Mouse (Mus musculus) myocyte (in vitro differentiated cells): ENCODE measurements around the gene Lrrc1. TPM values are rescaled to one million over a fixed set of nuclear protein-coding genes. Genes with fewer than 3 reads are reported as not detected.

Experiments
- H3K27me3 ChIP-seq: one replicate; pipeline ENCODE4 v1.6.1; 2011; ENCODE audit not compliant: control insufficient read depth, insufficient read depth, insufficient read length
- H3K36me3 ChIP-seq: one replicate; pipeline ENCODE4 v1.6.1; 2011; ENCODE audit not compliant: control insufficient read depth, insufficient read depth
- H3K4me2 ChIP-seq: one replicate; pipeline ENCODE4 v1.6.1; 2011; ENCODE audit warnings: low read depth, control low read depth
- H3K4me3 ChIP-seq: one replicate; pipeline ENCODE4 v1.5.1; 2011; ENCODE audit warnings: mild to moderate bottlenecking, control low read depth, moderate library complexity
- H3K79me2 ChIP-seq: one replicate; pipeline ENCODE4 v1.6.1; 2011; ENCODE audit not compliant: control insufficient read depth, insufficient read depth
- H3ac ChIP-seq: one replicate; pipeline ENCODE4 v1.6.1; 2011; ENCODE audit not compliant: control insufficient read depth, insufficient read length
- CEBPB ChIP-seq: IDR thresholded peaks from 2 replicates; pipeline ENCODE4 v1.6.1; 2011; ENCODE audit warnings: mild to moderate bottlenecking, moderate library complexity; ENCODE audit not compliant: poor library complexity, insufficient read depth, severe bottlenecking
- E2F4 ChIP-seq: IDR thresholded peaks from one replicate; pipeline ENCODE4 v1.6.1; 2011; ENCODE audit warnings: mild to moderate bottlenecking, control low read depth, moderate library complexity; ENCODE audit not compliant: insufficient read depth
- MAX ChIP-seq: IDR thresholded peaks from one replicate; pipeline ENCODE4 v1.6.1; 2011; ENCODE audit warnings: low read depth, mild to moderate bottlenecking, control low read depth
- MYOD1 ChIP-seq, 3 experiments: IDR thresholded peaks; one replicate each; pipeline ENCODE4 v1.6.1; 2011; ENCODE audit warnings: control low read depth in 2 of 3, low read depth in 2 of 3, mild to moderate bottlenecking in 2 of 3, moderate library complexity in 1 of 3; ENCODE audit not compliant: insufficient read length in 2 of 3, control insufficient read depth in 1 of 3
- MYOG ChIP-seq, 3 experiments: IDR thresholded peaks; one replicate each; pipeline ENCODE4 v1.6.1; 2011; ENCODE audit warnings: control low read depth in 2 of 3, low read depth in 2 of 3, mild to moderate bottlenecking in 2 of 3; ENCODE audit not compliant: insufficient read length in 2 of 3, control insufficient read depth in 1 of 3, insufficient read depth in 1 of 3
- POLR2A ChIP-seq: IDR thresholded peaks from one replicate; pipeline ENCODE4 v1.6.1; 2011; ENCODE audit warnings: low read depth, mild to moderate bottlenecking, control low read depth, moderate library complexity; ENCODE audit not compliant: insufficient read length
- POLR2AphosphoS2 ChIP-seq: IDR thresholded peaks from one replicate; pipeline ENCODE4 v1.6.1; 2011; ENCODE audit warnings: low read depth, control low read depth; ENCODE audit not compliant: insufficient read length
- REST ChIP-seq: IDR thresholded peaks from one replicate; pipeline ENCODE4 v1.6.1; 2011; ENCODE audit warnings: mild to moderate bottlenecking, control low read depth, moderate library complexity; ENCODE audit not compliant: insufficient read depth, insufficient read length
- SRF ChIP-seq: IDR thresholded peaks from one replicate; pipeline ENCODE4 v1.6.1; 2011; ENCODE audit warnings: low read depth; ENCODE audit not compliant: control insufficient read depth, insufficient read length
- TCF12 ChIP-seq: IDR thresholded peaks from one replicate; pipeline ENCODE4 v1.6.1; 2011; ENCODE audit warnings: mild to moderate bottlenecking, control low read depth; ENCODE audit not compliant: poor library complexity, insufficient read depth, severe bottlenecking
- TCF3 ChIP-seq: IDR thresholded peaks from one replicate; pipeline ENCODE4 v1.6.1; 2011; ENCODE audit warnings: low read depth, control low read depth; ENCODE audit not compliant: insufficient read length
- USF1 ChIP-seq: IDR thresholded peaks from one replicate; pipeline ENCODE4 v1.6.1; 2011; ENCODE audit warnings: low read depth, mild to moderate bottlenecking, control low read depth, moderate library complexity
- polyA plus RNA-seq: library from polyadenylated mRNA; unstranded; fragments of >200 nt; fragmentation: generic; extraction: Trizol; gene quantifications from one replicate; pipeline ENCODE4 v1.2.1, GENCODE M21; 2012; ENCODE audit warnings: missing spikeins

Gene Lrrc1
- polyA plus RNA-seq, 1 experiment: 10.4 TPM

- TF ChIP-seq CEBPB: no peak
- TF ChIP-seq POLR2AphosphoS2: no peak
- no peak for TF ChIP-seq POLR2A
- TF ChIP-seq REST: no peak
- TF ChIP-seq SRF: no peak
- TF ChIP-seq TCF12: no peak
- no peak for TF ChIP-seq TCF3
- TF ChIP-seq MAX: no peak
- TF ChIP-seq MYOG (IDR thresholded peaks at IDR 0.05; ENCODE audit: control insufficient read depth in 1 of 3, insufficient read depth in 1 of 3, insufficient read length in 2 of 3, low read depth in 2 of 3): no peak
- no peak for TF ChIP-seq E2F4
- no peak for TF ChIP-seq USF1
- no peak for TF ChIP-seq MYOD1 (IDR thresholded peaks at IDR 0.05; ENCODE audit: control insufficient read depth in 1 of 3, insufficient read length in 2 of 3, low read depth in 2 of 3)
- no peaks in the 10 kb centered on the region for H3K27me3 ChIP-seq
- H3K79me2 ChIP-seq: no peaks in the 10 kb centered on the region
- no peaks in the 10 kb centered on the region for H3K36me3 ChIP-seq
- no peak overlapping the region for H3K4me2 ChIP-seq
- no peak overlapping the region for H3ac ChIP-seq
- no peak overlapping the region for H3K4me3 ChIP-seq
These were observed 45.6 kb downstream of the Lrrc1 start for GRCm38 (mm10) chr9:77499084-77499483.

DNA sequence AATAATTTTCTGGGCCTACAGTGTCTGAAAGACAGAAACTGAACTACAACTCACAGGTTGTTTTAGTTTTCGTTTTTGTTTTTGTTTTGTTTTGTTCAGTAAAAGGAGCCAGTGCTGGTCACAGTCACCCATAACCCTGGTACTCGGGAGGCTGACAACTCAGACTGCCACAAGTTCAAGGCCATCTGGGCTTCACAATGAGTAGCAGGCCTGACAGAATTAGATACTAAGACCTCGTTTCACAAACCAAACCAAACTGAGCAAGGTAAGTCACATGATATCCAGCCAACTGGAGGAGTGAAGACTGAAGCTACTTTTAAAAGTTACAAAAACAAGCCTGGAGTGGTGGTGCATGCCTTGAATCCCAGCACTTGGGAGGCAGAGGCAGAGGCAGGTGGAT is 46.3 kb downstream of the Lrrc1 start:
- no peak overlapping the region for H3K4me2 ChIP-seq
- no peak overlapping the region for H3ac ChIP-seq
- H3K36me3 ChIP-seq: no peaks in the 10 kb centered on the region
- H3K79me2 ChIP-seq: no peaks in the 10 kb centered on the region
- no peak overlapping the region for H3K4me3 ChIP-seq
- no peak for TF ChIP-seq POLR2AphosphoS2
- no peak for TF ChIP-seq CEBPB
- no peak for TF ChIP-seq POLR2A
- TF ChIP-seq TCF12: no peak
- no peak for TF ChIP-seq REST
- TF ChIP-seq MAX: no peak
- TF ChIP-seq SRF: no peak
- no peak for TF ChIP-seq TCF3
- no peaks in the 10 kb centered on the region for H3K27me3 ChIP-seq

GRCm38 (mm10) chr9:77497173-77497572 is 47.5 kb downstream of the Lrrc1 start:
- Histone ChIP-seq H3ac (no peak overlapping the region), H3K79me2 (no peaks in the 10 kb centered on the region), H3K4me2 (no peak overlapping the region), H3K27me3 (no peaks in the 10 kb centered on the region), H3K4me3 (no peak overlapping the region), H3K36me3 (no peaks in the 10 kb centered on the region)
- TF ChIP-seq POLR2A (no peak), SRF (no peak), TCF12 (no peak), MAX (no peak), E2F4 (no peak), MYOG (IDR thresholded peaks at IDR 0.05; ENCODE audit: control insufficient read depth in 1 of 3, insufficient read depth in 1 of 3, insufficient read length in 2 of 3, low read depth in 2 of 3) (no peak)

- Histone ChIP-seq H3K4me3 (no peak overlapping the region), H3K27me3 (no peaks in the 10 kb centered on the region), H3K79me2 (no peaks in the 10 kb centered on the region), H3ac (no peak overlapping the region), H3K4me2 (no peak overlapping the region), H3K36me3 (no peaks in the 10 kb centered on the region)
- no peak for TF ChIP-seq MYOG (IDR thresholded peaks at IDR 0.05; ENCODE audit: control insufficient read depth in 1 of 3, insufficient read depth in 1 of 3, insufficient read length in 2 of 3, low read depth in 2 of 3)
- TF ChIP-seq MYOD1 (IDR thresholded peaks at IDR 0.05; ENCODE audit: control insufficient read depth in 1 of 3, insufficient read length in 2 of 3, low read depth in 2 of 3): no peak
- no peak for TF ChIP-seq USF1
- no peak for TF ChIP-seq E2F4
- no peak for TF ChIP-seq REST
- TF ChIP-seq CEBPB: no peak
- TF ChIP-seq POLR2A: no peak
- TF ChIP-seq MAX: no peak
- no peak for TF ChIP-seq TCF3
- no peak for TF ChIP-seq TCF12
- no peak for TF ChIP-seq SRF
- TF ChIP-seq POLR2AphosphoS2: no peak
These were observed 48.1 kb downstream of the Lrrc1 start for GRCm38 (mm10) chr9:77496540-77497062.

DNA sequence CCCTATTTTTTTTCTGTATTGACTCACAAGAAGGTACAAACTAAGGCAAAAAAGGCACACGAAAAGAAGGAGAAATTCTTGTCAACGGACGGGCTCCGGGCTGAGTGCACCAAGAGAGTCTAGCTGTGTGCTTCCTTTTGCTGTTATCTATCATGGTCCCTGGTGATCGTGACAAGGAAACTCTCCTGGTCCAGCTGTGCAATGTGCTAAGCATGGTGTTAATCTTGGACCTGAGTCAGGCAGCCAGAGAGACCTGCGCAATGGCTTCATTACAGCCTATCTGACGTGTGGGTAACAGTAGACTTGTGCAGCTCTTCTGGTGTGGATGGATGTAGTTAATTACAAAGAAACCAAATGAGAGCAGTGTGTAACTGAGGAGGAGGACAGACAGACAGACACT is 50.4 kb downstream of the Lrrc1 start:
- Histone ChIP-seq H3K36me3 (no peaks in the 10 kb centered on the region), H3K27me3 (no peaks in the 10 kb centered on the region), H3K4me3 (no peak overlapping the region), H3K79me2 (no peaks in the 10 kb centered on the region), H3ac (no peak overlapping the region), H3K4me2 (no peak overlapping the region)
- TF ChIP-seq REST: no peak
- TF ChIP-seq TCF12: no peak
- no peak for TF ChIP-seq E2F4
- TF ChIP-seq TCF3: no peak
- no peak for TF ChIP-seq POLR2AphosphoS2
- no peak for TF ChIP-seq USF1
